Mouse (Mus musculus): ENCODE results near the gene C730034F03Rik. TPM values are rescaled to one million over a fixed set of nuclear protein-coding genes. Genes with fewer than 3 reads are reported as not detected.
A peak's percentile ranks its signal among the peaks of the same experiment; 100 is the strongest.
"Not testable (repeated sequence)": the region's sequence is repeated elsewhere in the genome, so short reads cannot be mapped to it uniquely, and the experiment has no call there.

Gene C730034F03Rik
- polyA plus RNA-seq, 1 experiment from 2014 or later, result 6.4 TPM

DNA sequence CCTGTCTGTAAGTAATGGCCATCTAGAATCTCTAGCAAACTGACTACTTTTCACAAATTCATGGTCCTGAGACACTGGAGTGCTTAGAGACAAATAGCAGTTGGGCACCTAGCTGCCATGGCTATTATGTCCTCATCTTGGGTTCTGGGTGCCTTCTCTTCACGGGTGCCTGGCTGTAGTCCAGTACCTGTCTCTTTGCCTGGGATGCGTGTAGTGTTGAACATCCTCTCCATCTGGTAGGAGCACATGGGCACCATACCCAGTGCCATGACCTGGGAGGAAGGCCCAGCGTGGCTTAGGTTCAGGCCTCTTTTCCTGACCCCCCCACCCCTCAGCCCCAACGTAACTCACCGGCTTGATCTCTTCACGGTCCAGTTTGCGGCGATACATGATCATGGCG, 7.5 kb upstream of the C730034F03Rik start:
- Histone ChIP-seq H3K36me3 (peaks cover 34% of the 10 kb centered on the region; the same call in 1 of the 2 replicates), H3K4me2 (replicated peaks) (no peak overlapping the region), H3K9ac (replicated peaks) (no peak overlapping the region), H3K27me3 (no peaks in the 10 kb centered on the region), H3K27ac (replicated peaks) (no peak overlapping the region), H3K9me3 (no peaks in the 10 kb centered on the region), H3K4me1 (no peaks in the 10 kb centered on the region), H3K4me3 (no peak overlapping the region)
- WGBS, result 94% methylated on average over 9 of the region's 9 CpGs
- no peak for ATAC-seq (replicated peaks)

GRCm38 (mm10) chr15:89424621-89425020, 4.8 kb upstream of the C730034F03Rik start:
- Histone ChIP-seq H3K27me3 (no peaks in the 10 kb centered on the region), H3K27ac (replicated peaks) (no peak overlapping the region), H3K9me3 (no peaks in the 10 kb centered on the region), H3K4me1 (peaks cover 12% of the 10 kb centered on the region), H3K36me3 (peaks cover 28% of the 10 kb centered on the region; the same call in 1 of the 2 replicates), H3K4me3 (no peak overlapping the region), H3K9ac (replicated peaks) (no peak overlapping the region), H3K4me2 (replicated peaks) (no peak overlapping the region)
- WGBS, result 82% methylated on average over 8 of the region's 8 CpGs
- no peak for ATAC-seq (replicated peaks)

DNA sequence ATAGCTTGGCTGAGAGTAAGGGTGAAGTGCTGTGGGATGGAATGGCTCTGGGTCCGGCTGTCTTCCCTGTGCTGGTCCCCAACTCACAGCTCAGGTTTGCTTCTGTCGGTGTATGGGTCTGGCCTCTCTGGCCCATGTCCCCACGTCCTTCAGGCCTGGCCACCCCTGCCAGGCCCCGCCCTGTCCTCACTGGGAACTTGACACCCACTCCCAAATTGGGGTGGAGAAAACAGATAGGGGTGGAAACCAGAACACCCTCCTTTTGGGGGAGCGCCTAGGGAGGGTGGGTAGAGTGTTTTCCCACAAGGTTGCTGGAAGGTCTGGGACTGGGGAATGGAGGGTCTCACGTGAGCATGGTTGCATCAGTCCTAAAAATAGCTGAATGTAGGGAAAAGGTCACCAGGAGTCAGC, 3.7 kb upstream of the C730034F03Rik start, which contains the start of gene Cpt1b:
TSS of gene Cpt1b (minus strand) at position 153 of the 411 bp plus-strand sequence.
- Histone ChIP-seq H3K4me3 (no peak within 1 kb of the TSS), H3K9me3 (no peaks in the 10 kb centered on the region), H3K36me3 (peaks cover 21% of the 10 kb centered on the region; the same call in 1 of the 2 replicates), H3K9ac (replicated peaks) (no peak within 1 kb of the TSS), H3K27me3 (no peaks in the 10 kb centered on the region), H3K4me1 (peaks cover 18% of the 10 kb centered on the region), H3K4me2 (replicated peaks) (no peak within 1 kb of the TSS), H3K27ac (replicated peaks) (no peak within 1 kb of the TSS)
- WGBS, result 38% methylated on average over 6 of the region's 6 CpGs
- no peak for ATAC-seq (replicated peaks)

DNA sequence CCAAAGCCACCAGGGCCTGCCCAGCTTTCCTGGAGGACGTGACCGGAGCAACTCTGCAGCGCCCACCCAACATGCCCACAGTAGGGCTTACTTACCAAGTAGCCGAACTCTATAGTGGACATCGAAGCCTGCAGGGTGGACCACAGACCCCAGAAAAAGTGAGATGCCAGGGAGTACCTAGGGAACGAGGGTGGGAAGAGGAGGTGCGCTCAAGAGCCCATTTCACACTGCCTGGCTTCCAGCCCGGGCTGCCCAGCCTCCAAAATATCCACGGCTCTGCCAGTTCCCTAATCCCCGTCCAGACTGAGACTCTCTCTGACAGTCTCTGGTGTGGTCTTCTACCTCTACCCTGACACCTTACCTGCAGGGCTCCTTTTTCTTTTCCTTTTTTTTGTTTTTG, 2.7 kb upstream of the C730034F03Rik start:
- WGBS, result 84% methylated on average over 10 of the region's 10 CpGs

DNA sequence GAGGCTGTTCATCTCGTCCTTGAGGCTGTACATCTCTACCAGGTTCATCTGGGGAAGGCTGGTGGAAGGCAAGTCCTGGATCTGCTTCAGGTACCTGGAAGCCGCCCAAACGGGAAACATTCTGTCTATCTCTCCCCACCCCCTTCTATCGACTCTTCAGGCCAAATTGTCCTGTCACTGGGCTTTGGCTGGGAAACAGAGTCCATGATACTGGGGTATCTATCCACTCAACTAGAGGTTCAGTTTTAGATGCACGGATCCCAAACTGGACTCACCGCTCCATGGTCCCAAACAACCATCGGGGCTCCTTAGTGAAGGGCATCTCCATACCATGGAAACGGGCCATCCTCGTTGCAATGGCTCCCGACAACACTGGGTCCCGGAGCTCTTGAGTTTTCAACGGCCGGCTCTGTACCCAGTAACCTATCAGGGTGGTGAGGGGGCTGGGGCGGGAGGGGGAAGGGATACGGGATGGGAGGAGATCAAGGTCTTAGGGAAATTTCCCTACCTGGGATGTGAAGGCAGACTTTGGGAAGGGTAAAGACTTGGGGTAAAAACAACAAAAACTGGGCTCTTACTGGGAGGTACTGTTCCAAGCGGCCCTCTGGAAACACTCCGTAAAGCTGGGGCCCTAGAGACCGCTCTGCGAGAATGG, 1.1 kb upstream of the C730034F03Rik start:
- H3K4me3 ChIP-seq, result peak overlapping the region; percentile 81
- peak overlapping the region; percentile 79 for H3K4me2 ChIP-seq (replicated peaks)
- 80% methylated on average over 19 of the region's 19 CpGs for WGBS
- H3K36me3 ChIP-seq, result peaks cover 21% of the 10 kb centered on the region; the same call in 1 of the 2 replicates
- H3K9me3 ChIP-seq, result no peaks in the 10 kb centered on the region
- H3K27ac ChIP-seq (replicated peaks), result 0 out of 2 replicates have a peak overlapping the region, but pooled peaks have one; percentile 97
- ATAC-seq (replicated peaks), result no peak
- H3K4me1 ChIP-seq, result peaks cover 22% of the 10 kb centered on the region
- peak overlapping the region; percentile 79; the same call in 1 of the 2 replicates for H3K9ac ChIP-seq (replicated peaks)
- no peaks in the 10 kb centered on the region for H3K27me3 ChIP-seq

More for the DNA sequence above, 2.7 kb upstream of the C730034F03Rik start:
- no peak overlapping the region for H3K27ac ChIP-seq (replicated peaks)
- no peak overlapping the region for H3K4me3 ChIP-seq
- H3K27me3 ChIP-seq, result no peaks in the 10 kb centered on the region
- H3K9me3 ChIP-seq, result no peaks in the 10 kb centered on the region
- H3K9ac ChIP-seq (replicated peaks), result no peak overlapping the region
- H3K4me1 ChIP-seq, result peaks cover 22% of the 10 kb centered on the region
- H3K36me3 ChIP-seq, result peaks cover 21% of the 10 kb centered on the region; the same call in 1 of the 2 replicates
- no peak for ATAC-seq (replicated peaks)
- no peak overlapping the region for H3K4me2 ChIP-seq (replicated peaks)

DNA sequence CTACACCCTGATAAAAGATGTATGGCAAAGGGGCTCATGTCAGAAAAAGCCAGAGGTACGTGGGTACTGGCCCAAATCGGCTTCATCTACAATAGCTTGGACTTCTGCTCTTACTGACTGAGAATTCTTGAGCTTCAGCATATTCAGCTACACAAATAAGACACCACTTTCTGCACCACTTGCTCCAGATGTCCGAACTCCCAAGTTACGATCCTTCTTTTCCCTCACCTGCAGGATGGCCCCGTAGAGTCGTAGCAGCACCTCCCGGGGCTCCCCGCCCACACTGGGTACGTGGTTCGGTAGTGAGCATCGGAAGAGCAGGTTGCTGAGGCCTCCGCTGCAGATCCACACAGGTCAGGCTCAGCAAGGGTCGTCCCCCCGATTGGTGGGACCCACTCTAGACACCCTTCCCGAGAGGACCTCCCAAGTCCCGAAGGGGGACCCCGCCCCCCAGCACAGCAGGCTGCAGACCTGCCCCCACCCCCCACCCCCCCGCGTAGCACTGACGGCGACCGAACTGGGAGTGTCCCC, 503 bp upstream of the C730034F03Rik start:
- Histone ChIP-seq H3K36me3 (peaks cover 21% of the 10 kb centered on the region; the same call in 1 of the 2 replicates), H3K4me1 (peaks cover 22% of the 10 kb centered on the region), H3K27ac (replicated peaks) (peak overlapping the region; percentile 97), H3K4me2 (replicated peaks) (peak overlapping the region; percentile 79), H3K27me3 (no peaks in the 10 kb centered on the region), H3K4me3 (peak overlapping the region; percentile 81), H3K9me3 (no peaks in the 10 kb centered on the region), H3K9ac (replicated peaks) (peak overlapping the region; percentile 79)
- 3% methylated on average over 22 of the region's 22 CpGs for WGBS
- peak; percentile 63 for ATAC-seq (replicated peaks)

DNA sequence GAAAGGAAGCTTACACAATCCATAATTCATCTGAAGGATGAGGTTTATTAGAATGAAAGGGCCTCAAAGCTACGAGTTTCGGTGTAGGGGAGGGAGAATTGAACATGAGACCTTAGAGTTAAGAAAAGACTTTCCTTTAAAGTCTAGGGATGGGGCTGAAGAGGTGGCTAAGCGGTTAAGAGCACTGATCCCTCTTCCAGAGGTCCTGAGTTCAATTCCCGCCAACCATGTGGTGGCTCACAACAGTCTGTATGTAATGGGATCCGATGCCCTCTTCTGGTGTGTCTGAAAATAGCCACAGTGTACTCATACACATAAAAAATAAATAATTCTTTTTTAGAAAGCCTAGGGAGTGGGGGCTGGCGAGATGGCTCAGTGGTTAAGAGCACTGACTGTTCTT, 952 bp downstream of the C730034F03Rik start:
- Histone ChIP-seq H3K4me2 (replicated peaks) (peak overlapping the region; percentile 79), H3K4me1 (peaks cover 22% of the 10 kb centered on the region), H3K27me3 (no peaks in the 10 kb centered on the region), H3K9ac (replicated peaks) (peak overlapping the region; percentile 79), H3K36me3 (peaks cover 17% of the 10 kb centered on the region; the same call in 1 of the 2 replicates), H3K9me3 (no peaks in the 10 kb centered on the region), H3K4me3 (peak overlapping the region; percentile 81), H3K27ac (replicated peaks) (peak overlapping the region; percentile 97)
- no peak for ATAC-seq (replicated peaks)
- WGBS, result 48% methylated on average over 6 of the region's 6 CpGs

GRCm38 (mm10) chr15:89430771-89431170, 1.4 kb downstream of the C730034F03Rik start:
- Histone ChIP-seq H3K36me3 (peaks cover 16% of the 10 kb centered on the region; the same call in 1 of the 2 replicates), H3K4me2 (replicated peaks) (peak overlapping the region; percentile 79), H3K4me1 (peaks cover 22% of the 10 kb centered on the region)
- not testable (repeated sequence) for H3K27me3 ChIP-seq; H3K4me3 ChIP-seq; H3K9me3 ChIP-seq; H3K9ac ChIP-seq (replicated peaks); ATAC-seq (replicated peaks); H3K27ac ChIP-seq (replicated peaks)
- WGBS, result 87% methylated on average over 9 of the region's 9 CpGs

DNA sequence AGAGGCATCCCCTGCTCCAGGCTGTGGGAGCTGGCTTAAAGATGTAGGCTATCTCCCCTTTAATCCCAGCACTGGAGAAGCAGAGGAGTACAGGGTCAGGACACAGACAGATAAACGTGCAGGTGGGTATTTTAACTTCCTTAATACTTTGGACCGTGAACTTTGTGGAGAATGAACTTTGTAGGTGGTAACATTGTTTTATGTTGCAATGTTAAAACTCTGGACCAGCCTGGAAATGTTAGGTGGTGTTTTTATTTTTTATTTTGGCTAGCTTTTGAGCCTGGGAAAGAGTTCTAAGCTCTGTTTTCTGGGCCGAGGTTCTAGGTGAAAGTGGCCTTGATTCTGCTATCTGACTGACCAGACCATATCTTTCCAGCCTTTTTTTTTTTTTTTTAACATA, 1.9 kb downstream of the C730034F03Rik start:
- H3K27me3 ChIP-seq, result no peaks in the 10 kb centered on the region
- H3K36me3 ChIP-seq, result peaks cover 11% of the 10 kb centered on the region; the same call in 1 of the 2 replicates
- no peak overlapping the region for H3K4me2 ChIP-seq (replicated peaks)
- no peak overlapping the region for H3K4me3 ChIP-seq
- no peak overlapping the region for H3K27ac ChIP-seq (replicated peaks)
- no peaks in the 10 kb centered on the region for H3K9me3 ChIP-seq
- 91% methylated on average over 3 of the region's 3 CpGs for WGBS
- H3K9ac ChIP-seq (replicated peaks), result no peak overlapping the region
- ATAC-seq (replicated peaks), result no peak
- peaks cover 22% of the 10 kb centered on the region for H3K4me1 ChIP-seq

- 95% methylated on average over 6 of the region's 6 CpGs for WGBS
- Histone ChIP-seq H3K4me2 (replicated peaks) (no peak overlapping the region), H3K4me3 (no peak overlapping the region), H3K27ac (replicated peaks) (no peak overlapping the region), H3K9ac (replicated peaks) (no peak overlapping the region), H3K4me1 (peaks cover 22% of the 10 kb centered on the region), H3K27me3 (no peaks in the 10 kb centered on the region), H3K9me3 (no peaks in the 10 kb centered on the region), H3K36me3 (peaks cover 6% of the 10 kb centered on the region; the same call in 1 of the 2 replicates)
- ATAC-seq (replicated peaks), result no peak
Observed at GRCm38 (mm10) chr15:89431806-89432205, 2.4 kb downstream of the C730034F03Rik start.

GRCm38 (mm10) chr15:89432946-89433345, 3.6 kb downstream of the C730034F03Rik start:
- Histone ChIP-seq H3K4me2 (replicated peaks) (no peak overlapping the region), H3K27me3 (no peaks in the 10 kb centered on the region), H3K4me1 (peaks cover 20% of the 10 kb centered on the region), H3K36me3 (no peaks in the 10 kb centered on the region), H3K9me3 (no peaks in the 10 kb centered on the region), H3K9ac (replicated peaks) (no peak overlapping the region), H3K4me3 (no peak overlapping the region), H3K27ac (replicated peaks) (no peak overlapping the region)
- ATAC-seq (replicated peaks), result no peak
- 78% methylated on average over 4 of the region's 4 CpGs for WGBS

DNA sequence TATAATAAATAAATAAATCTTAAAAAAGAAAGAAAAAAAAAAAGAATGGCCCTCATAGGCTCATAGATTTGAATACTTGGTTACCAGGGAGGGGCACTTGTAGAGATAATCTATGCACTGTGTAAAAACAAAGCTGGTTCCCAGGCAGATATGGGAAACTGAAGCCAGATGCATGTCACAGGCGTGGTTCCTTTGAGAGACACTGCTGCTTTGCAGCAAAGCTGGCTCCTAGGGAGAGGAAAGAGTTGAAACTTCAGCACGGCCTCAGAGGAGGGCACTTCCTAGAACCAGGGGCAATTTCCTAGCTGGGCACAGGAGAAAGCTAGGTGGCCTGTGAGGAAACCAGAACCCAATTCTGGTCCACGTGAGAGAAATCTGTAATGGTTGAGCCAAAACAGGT, 4.7 kb downstream of the C730034F03Rik start:
- no peak for ATAC-seq (replicated peaks)
- 74% methylated on average over 3 of the region's 3 CpGs for WGBS
- H3K4me2 ChIP-seq (replicated peaks), result no peak overlapping the region
- H3K4me3 ChIP-seq, result no peak overlapping the region
- no peaks in the 10 kb centered on the region for H3K9me3 ChIP-seq
- peaks cover 10% of the 10 kb centered on the region for H3K4me1 ChIP-seq
- no peaks in the 10 kb centered on the region for H3K27me3 ChIP-seq
- no peak overlapping the region for H3K9ac ChIP-seq (replicated peaks)
- no peaks in the 10 kb centered on the region for H3K36me3 ChIP-seq
- no peak overlapping the region for H3K27ac ChIP-seq (replicated peaks)
